Mouse (Mus musculus) layer of hippocampus, postnatal 10 days (tissue): ENCODE results near the gene Xxylt1. TPM values are rescaled to one million over a fixed set of nuclear protein-coding genes. Genes with fewer than 3 reads are reported as not detected.

Source experiments
- DNase-seq, 2 experiments: peaks; one replicate each; pipeline ENCODE4 v3.0.0; 2021; ENCODE audit warnings: low spot score in 2 of 2
- total RNA-seq, 2 experiments: library from RNA; stranded (reverse); gene quantifications; 2 replicates each; pipeline ENCODE4 v1.2.3; 2021

The Xxylt1 gene
- total RNA-seq, 2 experiments from 2014 or later, result 21.8 to 22.6 TPM

- no peak for DNase-seq
These were observed 120.1 kb downstream of the Xxylt1 start for GRCm38 (mm10) chr16:30961176-30961575.

- no peak for DNase-seq
These were observed 121.0 kb downstream of the Xxylt1 start for GRCm38 (mm10) chr16:30960266-30960665.

GRCm38 (mm10) chr16:30959692-30960091 is 121.5 kb downstream of the Xxylt1 start:
- no peak for DNase-seq

GRCm38 (mm10) chr16:30956141-30956540 is 125.1 kb downstream of the Xxylt1 start:
- no peak for DNase-seq

GRCm38 (mm10) chr16:30948636-30949035 is 132.6 kb downstream of the Xxylt1 start:
- no peak for DNase-seq

- no peak for DNase-seq
These were observed 133.0 kb downstream of the Xxylt1 start for GRCm38 (mm10) chr16:30948216-30948615.

GRCm38 (mm10) chr16:30944886-30945285 is 136.3 kb downstream of the Xxylt1 start:
- DNase-seq, result no peak

- DNase-seq, result no peak
These were observed 137.3 kb downstream of the Xxylt1 start for GRCm38 (mm10) chr16:30943919-30944318.

- no peak for DNase-seq
These were observed 140.5 kb downstream of the Xxylt1 start for GRCm38 (mm10) chr16:30940699-30941098.

GRCm38 (mm10) chr16:30939903-30940302 is 141.3 kb downstream of the Xxylt1 start:
- no peak for DNase-seq

- DNase-seq, result no peak
These were observed 142.0 kb downstream of the Xxylt1 start for GRCm38 (mm10) chr16:30939210-30939609.

GRCm38 (mm10) chr16:30938664-30939063 is 142.6 kb downstream of the Xxylt1 start:
- DNase-seq, result no peak

GRCm38 (mm10) chr16:30937665-30938064 is 143.6 kb downstream of the Xxylt1 start:
- DNase-seq, result no peak

- no peak for DNase-seq
These were observed 144.8 kb downstream of the Xxylt1 start for GRCm38 (mm10) chr16:30936471-30936870.

GRCm38 (mm10) chr16:30936012-30936461 is 145.2 kb downstream of the Xxylt1 start:
- DNase-seq, result no peak

GRCm38 (mm10) chr16:30934967-30935690 is 146.1 kb downstream of the Xxylt1 start:
- no peak for DNase-seq

GRCm38 (mm10) chr16:30934205-30934780 is 146.9 kb downstream of the Xxylt1 start:
- no peak for DNase-seq

- no peak for DNase-seq
These were observed 147.9 kb downstream of the Xxylt1 start for GRCm38 (mm10) chr16:30933366-30933765.

- DNase-seq, result no peak
These were observed 148.4 kb downstream of the Xxylt1 start for GRCm38 (mm10) chr16:30932791-30933190.

- DNase-seq, result no peak
These were observed 149.0 kb downstream of the Xxylt1 start for GRCm38 (mm10) chr16:30932196-30932595.

GRCm38 (mm10) chr16:30929165-30929564 is 152.1 kb downstream of the Xxylt1 start:
- DNase-seq, result no peak

GRCm38 (mm10) chr16:30928076-30928750 is 153.0 kb downstream of the Xxylt1 start:
- no peak for DNase-seq
